Mouse (Mus musculus): Measurements from ENCODE around the gene Mboat1.

DNA sequence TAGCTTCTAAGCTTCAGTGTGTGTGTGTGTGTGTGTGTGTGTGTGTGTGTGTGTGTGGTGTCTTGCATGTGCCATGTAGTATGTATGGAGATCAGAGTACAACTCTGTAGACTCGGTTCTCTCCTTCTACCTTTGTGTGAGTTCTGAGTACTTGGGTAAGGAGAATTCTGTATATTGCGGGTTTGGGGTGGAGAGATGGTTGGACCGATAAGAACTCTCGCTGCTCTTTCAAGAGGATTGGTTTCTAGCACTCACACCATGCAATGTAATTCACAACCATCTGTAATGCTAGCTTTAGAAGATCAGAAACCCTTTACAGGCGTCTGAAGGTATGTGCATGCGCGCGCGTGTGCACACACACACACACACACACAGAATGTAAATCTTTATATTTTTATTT, 123.0 kb downstream of the Mboat1 start:
- TF ChIP-seq CTCF (IDR thresholded peaks at IDR 0.05) (no peak), EP300 (IDR thresholded peaks at IDR 0.05) (no peak)

Measured in lung, postnatal 0 days (tissue).